Mouse (Mus musculus) heart, postnatal 0 days (tissue): ENCODE measurements around the gene Taf4. TPM values are rescaled to one million over a fixed set of nuclear protein-coding genes. Genes with fewer than 3 reads are reported as not detected.

Experiments
- ATAC-seq: fragments of 200-750 bp; cut with Nextera tagmentation; 2 replicates; pipeline ENCODE4 v1.8.0; 2017; ENCODE audit warnings: low read depth, moderate number of reproducible peaks, moderate library complexity; ENCODE audit not compliant: insufficient read depth
- DNase-seq: peaks from one replicate; pipeline ENCODE4 v3.0.0-alpha.2; 2016; ENCODE audit warnings: low spot score
- H3K27ac ChIP-seq: fragments of 300-500 bp; sonication (generic); 2 replicates; pipeline ENCODE4 v1.5.1; 2014; ENCODE audit warnings: low read depth, mild to moderate bottlenecking
- H3K27me3 ChIP-seq: fragments of 300-500 bp; sonication (generic); 2 replicates; pipeline ENCODE4 v1.6.1; 2014; ENCODE audit warnings: low read length, mixed read lengths; ENCODE audit not compliant: control insufficient read depth, insufficient read depth
- H3K36me3 ChIP-seq: fragments of 300-500 bp; sonication (generic); replicated peaks from 2 replicates; pipeline ENCODE4 v1.6.1; 2014; ENCODE audit warnings: low read length, mixed read lengths; ENCODE audit not compliant: control insufficient read depth, insufficient read depth
- H3K4me1 ChIP-seq: fragments of 300-500 bp; sonication (generic); 2 replicates; pipeline ENCODE4 v1.6.1; 2014; ENCODE audit warnings: antibody characterized with exemption; ENCODE audit not compliant: control insufficient read depth, insufficient read depth
- H3K4me2 ChIP-seq: fragments of 300-500 bp; sonication (generic); 2 replicates; pipeline ENCODE4 v1.6.1; 2014; ENCODE audit warnings: low read depth, mild to moderate bottlenecking, low read length, moderate library complexity
- H3K4me3 ChIP-seq: fragments of 300-500 bp; sonication (generic); 2 replicates; pipeline ENCODE4 v1.5.1; 2014; ENCODE audit warnings: low read depth, low read length
- H3K9ac ChIP-seq: fragments of 300-500 bp; sonication (generic); replicated peaks from 2 replicates; pipeline ENCODE4 v1.6.1; 2014; ENCODE audit warnings: low read depth, low read length, mixed read lengths
- H3K9me3 ChIP-seq: fragments of 300-500 bp; sonication (generic); replicated peaks from 2 replicates; pipeline ENCODE4 v1.6.1; 2016; ENCODE audit warnings: low read length; ENCODE audit not compliant: control insufficient read depth
- CTCF ChIP-seq: IDR thresholded peaks from 2 replicates; pipeline ENCODE4 v1.5.1; 2016; ENCODE audit warnings: antibody characterized with exemption, control low read depth, low read depth
- EP300 ChIP-seq: IDR thresholded peaks from 2 replicates; pipeline ENCODE4 v1.6.1; 2016; ENCODE audit warnings: antibody characterized with exemption, low read depth
- WGBS: fragments of 180-500 bp; shearing (Covaris S2); extraction: QIAGEN DNeasy Blood & Tissue Kit; methylation state at CpG from one replicate; pipeline ENCODE4 v1.1.7; 2014; 5-methylcytosine and 5-hydroxymethylcytosine counted together
- polyA plus RNA-seq: library from polyadenylated mRNA; unstranded; fragments of >200 nt; fragmentation: Nextera tagmentation; extraction: Ambion mirVana; gene quantifications from 2 replicates; pipeline ENCODE4 v1.2.1, GENCODE M21; 2015
- total RNA-seq: library from RNA; depleted of rRNA; stranded (reverse); fragments of >200 nt; gene quantifications from 2 replicates; pipeline ENCODE4 v1.2.3, GENCODE M21; 2014; ENCODE audit warnings: low replicate concordance

The Taf4 gene
- total and polyA plus RNA-seq, 2 experiments from 2014 or later = 1.8 to 4.4 TPM

- WGBS = 79% methylated on average over 3 of the region's 3 CpGs
- H3K27ac ChIP-seq = no peak overlapping the region
- DNase-seq (no peak), ATAC-seq (no peak)
- H3K27me3 ChIP-seq = no peaks in the 10 kb centered on the region
- no peak overlapping the region for H3K9ac ChIP-seq
- H3K9me3 ChIP-seq = no peaks in the 10 kb centered on the region
- H3K4me2 ChIP-seq = no peak overlapping the region
- H3K4me3 ChIP-seq = no peak overlapping the region
- H3K4me1 ChIP-seq = no peaks in the 10 kb centered on the region
- H3K36me3 ChIP-seq = peaks cover 43% of the 10 kb centered on the region
- TF ChIP-seq EP300 = no peak
- no peak for TF ChIP-seq CTCF
Observed at GRCm38 (mm10) chr2:179934165-179934564, 42.3 kb downstream of the Taf4 start.

GRCm38 (mm10) chr2:179931741-179932140, 44.7 kb downstream of the Taf4 start:
- no peaks in the 10 kb centered on the region for H3K4me1 ChIP-seq
- TF ChIP-seq CTCF (no peak), EP300 (no peak)
- H3K9me3 ChIP-seq = no peaks in the 10 kb centered on the region
- DNase-seq = no peak
- H3K4me3 ChIP-seq = no peak overlapping the region
- 88% methylated on average over 16 of the region's 16 CpGs for WGBS
- no peak overlapping the region for H3K9ac ChIP-seq
- no peak for ATAC-seq
- H3K36me3 ChIP-seq = peaks cover 60% of the 10 kb centered on the region
- H3K27ac ChIP-seq = no peak overlapping the region
- H3K4me2 ChIP-seq = no peak overlapping the region
- H3K27me3 ChIP-seq = no peaks in the 10 kb centered on the region

GRCm38 (mm10) chr2:179929166-179929565, 47.3 kb downstream of the Taf4 start:
- TF ChIP-seq EP300 (no peak), CTCF (no peak)
- DNase-seq = no peak
- 93% methylated on average over 13 of the region's 13 CpGs for WGBS
- no peak overlapping the region for H3K4me3 ChIP-seq
- ATAC-seq = no peak
- no peaks in the 10 kb centered on the region for H3K4me1 ChIP-seq
- no peak overlapping the region for H3K9ac ChIP-seq
- no peaks in the 10 kb centered on the region for H3K27me3 ChIP-seq
- H3K27ac ChIP-seq = no peak overlapping the region
- no peaks in the 10 kb centered on the region for H3K9me3 ChIP-seq
- no peak overlapping the region for H3K4me2 ChIP-seq
- H3K36me3 ChIP-seq = peaks cover 75% of the 10 kb centered on the region

GRCm38 (mm10) chr2:179924038-179924437, 52.4 kb downstream of the Taf4 start:
- no peak overlapping the region for H3K4me3 ChIP-seq
- H3K36me3 ChIP-seq = peaks cover 87% of the 10 kb centered on the region
- ATAC-seq (no peak), DNase-seq (no peak)
- H3K9ac ChIP-seq = no peak overlapping the region
- H3K27me3 ChIP-seq = no peaks in the 10 kb centered on the region
- WGBS = 91% methylated on average over 6 of the region's 6 CpGs
- TF ChIP-seq EP300 (no peak), CTCF (no peak)
- H3K4me1 ChIP-seq = no peaks in the 10 kb centered on the region
- H3K27ac ChIP-seq = no peak overlapping the region
- no peaks in the 10 kb centered on the region for H3K9me3 ChIP-seq
- no peak overlapping the region for H3K4me2 ChIP-seq

GRCm38 (mm10) chr2:179921021-179921653, 55.3 kb downstream of the Taf4 start:
- Histone ChIP-seq H3K4me1 (no peaks in the 10 kb centered on the region), H3K9me3 (no peaks in the 10 kb centered on the region), H3K4me3 (no peak overlapping the region), H3K27ac (no peak overlapping the region), H3K4me2 (no peak overlapping the region), H3K36me3 (peaks cover 71% of the 10 kb centered on the region), H3K27me3 (no peaks in the 10 kb centered on the region), H3K9ac (no peak overlapping the region)
- no peak for ATAC-seq
- no peak for DNase-seq
- WGBS = 95% methylated on average over 8 of the region's 8 CpGs
- no peak for TF ChIP-seq CTCF
- no peak for TF ChIP-seq EP300

- no peak overlapping the region for H3K4me2 ChIP-seq
- H3K27ac ChIP-seq = no peak overlapping the region
- H3K9ac ChIP-seq = no peak overlapping the region
- ATAC-seq (no peak), DNase-seq (no peak)
- peaks cover 68% of the 10 kb centered on the region for H3K36me3 ChIP-seq
- H3K27me3 ChIP-seq = no peaks in the 10 kb centered on the region
- H3K4me1 ChIP-seq = no peaks in the 10 kb centered on the region
- H3K4me3 ChIP-seq = no peak overlapping the region
- TF ChIP-seq CTCF (no peak), EP300 (no peak)
- no peaks in the 10 kb centered on the region for H3K9me3 ChIP-seq
- 56% methylated on average over 4 of the region's 4 CpGs for WGBS
Observed at GRCm38 (mm10) chr2:179920042-179920441, 56.4 kb downstream of the Taf4 start.
